Mouse (Mus musculus): ENCODE data around the gene Rbm47.

GRCm38 (mm10) chr5:66073604-66074164 is 99.2 kb downstream of the Rbm47 start:
- TF ChIP-seq CTCF (IDR thresholded peaks at IDR 0.05) (no peak), EP300 (IDR thresholded peaks at IDR 0.05; ENCODE audit: insufficient read depth, low read depth, low read length) (no peak)

Measured in heart, adult 2 months (tissue).